Mouse (Mus musculus) midbrain, postnatal 0 days (tissue): Measurements from ENCODE around the gene Cyp2a4. TPM values are rescaled to one million over a fixed set of nuclear protein-coding genes. Genes with fewer than 3 reads are reported as not detected.
"Not testable (repeated sequence)": the region's sequence is repeated elsewhere in the genome, so short reads cannot be mapped to it uniquely, and the experiment has no call there.

ENCODE experiments used
- ATAC-seq: fragments of 200-750 bp; cut with Nextera tagmentation; 2 replicates; pipeline ENCODE4 v1.8.0; 2017; ENCODE audit warnings: moderate number of reproducible peaks, mild to moderate bottlenecking, moderate TSS enrichment, moderate library complexity; ENCODE audit not compliant: low FRiP score
- DNase-seq: peaks from one replicate; pipeline ENCODE4 v3.0.0-alpha.2; 2015; ENCODE audit warnings: low spot score
- H3K27ac ChIP-seq: fragments of 300-500 bp; sonication (generic); 2 replicates; pipeline ENCODE4 v1.5.1; 2014; ENCODE audit warnings: low read depth, mild to moderate bottlenecking, low read length, mixed read lengths
- H3K27me3 ChIP-seq: fragments of 300-500 bp; sonication (generic); 2 replicates; pipeline ENCODE4 v1.6.1; 2014; ENCODE audit warnings: low read length, control low read depth, mixed read lengths; ENCODE audit not compliant: insufficient read depth
- H3K36me3 ChIP-seq: fragments of 300-500 bp; sonication (generic); 2 replicates; pipeline ENCODE4 v1.6.1; 2014; ENCODE audit warnings: low read length, control low read depth, mixed read lengths; ENCODE audit not compliant: insufficient read depth
- H3K4me1 ChIP-seq: fragments of 300-500 bp; sonication (generic); 2 replicates; pipeline ENCODE4 v1.6.1; 2014; ENCODE audit warnings: mild to moderate bottlenecking, control low read depth, antibody characterized with exemption, low read length, mixed read lengths; ENCODE audit not compliant: insufficient read depth
- H3K4me2 ChIP-seq: fragments of 300-500 bp; sonication (generic); 2 replicates; pipeline ENCODE4 v1.6.1; 2014; ENCODE audit warnings: low read depth, mild to moderate bottlenecking, low read length, mixed read lengths; ENCODE audit not compliant: poor library complexity, severe bottlenecking
- H3K4me3 ChIP-seq: fragments of 300-500 bp; sonication (generic); 2 replicates; pipeline ENCODE4 v1.5.1; 2014; ENCODE audit warnings: low read depth, mild to moderate bottlenecking, low read length, moderate library complexity
- H3K9ac ChIP-seq: fragments of 300-500 bp; sonication (generic); replicated peaks from 2 replicates; pipeline ENCODE4 v1.6.1; 2014; ENCODE audit warnings: mild to moderate bottlenecking, low read length, moderate library complexity, mixed read lengths; ENCODE audit not compliant: poor library complexity, severe bottlenecking
- H3K9me3 ChIP-seq: fragments of 300-500 bp; sonication (generic); 2 replicates; pipeline ENCODE4 v1.6.1; 2016; ENCODE audit warnings: low read length, control low read depth
- WGBS: fragments of 180-500 bp; shearing (Covaris S2); extraction: QIAGEN DNeasy Blood & Tissue Kit; methylation state at CpG from one replicate; pipeline ENCODE4 v1.1.7; 2014; 5-methylcytosine and 5-hydroxymethylcytosine counted together
- polyA plus RNA-seq: library from polyadenylated mRNA; unstranded; fragments of >200 nt; fragmentation: Nextera tagmentation; extraction: Ambion mirVana; gene quantifications from 2 replicates; pipeline ENCODE4 v1.2.1, GENCODE M21; 2015
- total RNA-seq: library from RNA; depleted of rRNA; stranded (reverse); fragments of >200 nt; gene quantifications from 2 replicates; pipeline ENCODE4 v1.2.3, GENCODE M21; 2014; rRNA removed

Cyp2a4 gene
- not detected in 2 replicates for total RNA-seq
- polyA plus RNA-seq = not detected in 2 replicates

- H3K9ac ChIP-seq, H3K4me3 ChIP-seq, H3K36me3 ChIP-seq, ATAC-seq, H3K4me2 ChIP-seq, H3K4me1 ChIP-seq, DNase-seq, H3K27ac ChIP-seq, H3K9me3 ChIP-seq, H3K27me3 ChIP-seq: not testable (repeated sequence)
- WGBS = 66% methylated on average over 2 of the region's 2 CpGs
Measured at GRCm38 (mm10) chr7:26306926-26307325, at the start of gene Cyp2a4. Cyp2a4 (plus strand) TSS chr7:26307169.

GRCm38 (mm10) chr7:26260034-26260433 lies 46.9 kb upstream of the Cyp2a4 start, which contains the start of gene Vmn1r184:
Vmn1r184 (plus strand) TSS chr7:26260334.
- WGBS = 80% methylated on average over 1 of the region's 1 CpGs

GRCm38 (mm10) chr7:26303429-26304166 lies 3.4 kb upstream of the Cyp2a4 start:
- ATAC-seq, H3K4me2 ChIP-seq, H3K27me3 ChIP-seq, H3K9me3 ChIP-seq, H3K4me1 ChIP-seq, H3K9ac ChIP-seq, H3K36me3 ChIP-seq, H3K27ac ChIP-seq, H3K4me3 ChIP-seq, DNase-seq: not testable (repeated sequence)
- WGBS = 73% methylated on average over 8 of the region's 8 CpGs

More at GRCm38 (mm10) chr7:26260034-26260433, 46.9 kb upstream of the Cyp2a4 start, which contains the start of gene Vmn1r184:
- DNase-seq, H3K27me3 ChIP-seq, H3K36me3 ChIP-seq, H3K4me2 ChIP-seq, H3K9ac ChIP-seq, H3K4me1 ChIP-seq, H3K9me3 ChIP-seq, H3K4me3 ChIP-seq, H3K27ac ChIP-seq, ATAC-seq: not testable (repeated sequence)

GRCm38 (mm10) chr7:26311786-26312185 lies 4.8 kb downstream of the Cyp2a4 start:
- not testable (repeated sequence) for H3K27me3 ChIP-seq, H3K36me3 ChIP-seq, ATAC-seq, H3K4me3 ChIP-seq, H3K9me3 ChIP-seq, H3K9ac ChIP-seq, DNase-seq, H3K4me1 ChIP-seq, H3K4me2 ChIP-seq, H3K27ac ChIP-seq
- 83% methylated on average over 4 of the region's 4 CpGs for WGBS

GRCm38 (mm10) chr7:26315194-26315593 lies 8.2 kb downstream of the Cyp2a4 start:
- not testable (repeated sequence) for H3K9me3 ChIP-seq, H3K4me1 ChIP-seq, H3K27me3 ChIP-seq, H3K4me3 ChIP-seq, H3K36me3 ChIP-seq, H3K4me2 ChIP-seq, H3K9ac ChIP-seq, DNase-seq, ATAC-seq, H3K27ac ChIP-seq
- 84% methylated on average over 2 of the region's 2 CpGs for WGBS

GRCm38 (mm10) chr7:26315809-26316208 lies 8.8 kb downstream of the Cyp2a4 start:
- 81% methylated on average over 4 of the region's 4 CpGs for WGBS
- not testable (repeated sequence) for ATAC-seq, H3K4me1 ChIP-seq, DNase-seq, H3K36me3 ChIP-seq, H3K9me3 ChIP-seq, H3K27ac ChIP-seq, H3K27me3 ChIP-seq, H3K9ac ChIP-seq, H3K4me3 ChIP-seq, H3K4me2 ChIP-seq

GRCm38 (mm10) chr7:26320361-26320760 lies 13.4 kb downstream of the Cyp2a4 start:
- not testable (repeated sequence) for H3K9ac ChIP-seq, H3K9me3 ChIP-seq, H3K4me1 ChIP-seq, H3K4me2 ChIP-seq, ATAC-seq, H3K27ac ChIP-seq, H3K36me3 ChIP-seq, H3K4me3 ChIP-seq, H3K27me3 ChIP-seq, DNase-seq
- WGBS = 73% methylated on average over 3 of the region's 3 CpGs

GRCm38 (mm10) chr7:26350177-26350576 lies 43.2 kb downstream of the Cyp2a4 start:
- H3K27me3 ChIP-seq, ATAC-seq, H3K9me3 ChIP-seq: not testable (repeated sequence)

GRCm38 (mm10) chr7:26352258-26352657 lies 45.3 kb downstream of the Cyp2a4 start:
- H3K4me3 ChIP-seq, H3K9ac ChIP-seq, H3K36me3 ChIP-seq, H3K9me3 ChIP-seq, H3K4me2 ChIP-seq, H3K4me1 ChIP-seq, H3K27ac ChIP-seq, H3K27me3 ChIP-seq, DNase-seq, ATAC-seq: not testable (repeated sequence)
- 84% methylated on average over 2 of the region's 3 CpGs for WGBS

More at GRCm38 (mm10) chr7:26350177-26350576, 43.2 kb downstream of the Cyp2a4 start:
- not testable (repeated sequence) for H3K4me3 ChIP-seq, H3K4me1 ChIP-seq, H3K36me3 ChIP-seq, H3K4me2 ChIP-seq, H3K27ac ChIP-seq, DNase-seq, H3K9ac ChIP-seq
